Mouse (Mus musculus) kidney, adult 11 months (tissue): ENCODE data around the gene Coq8b.

Experiments
- DNase-seq: peaks from one replicate; pipeline ENCODE4 v3.0.0; 2022

Coq8b gene

DNA sequence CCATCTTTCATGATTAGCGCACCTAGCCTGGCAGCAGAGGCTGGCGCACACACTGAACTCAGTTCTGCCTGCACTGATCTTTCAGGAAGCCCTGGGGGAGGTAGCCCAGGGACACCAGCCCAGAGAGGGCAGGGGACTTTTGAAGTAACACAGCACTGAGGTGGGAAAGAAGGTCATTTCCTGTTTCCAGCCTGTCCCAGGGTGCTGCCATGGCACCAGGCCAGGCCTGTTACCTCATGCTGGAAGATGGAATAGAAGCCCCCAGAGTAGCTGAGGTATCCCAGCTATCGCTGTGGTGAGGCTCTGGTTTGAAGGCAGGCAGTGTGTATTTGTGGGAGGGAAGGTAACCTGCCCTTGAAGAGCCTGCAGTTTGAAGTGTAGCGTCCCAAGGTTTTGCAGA, 42.1 kb downstream of the Coq8b start:
- DNase-seq: no peak

DNA sequence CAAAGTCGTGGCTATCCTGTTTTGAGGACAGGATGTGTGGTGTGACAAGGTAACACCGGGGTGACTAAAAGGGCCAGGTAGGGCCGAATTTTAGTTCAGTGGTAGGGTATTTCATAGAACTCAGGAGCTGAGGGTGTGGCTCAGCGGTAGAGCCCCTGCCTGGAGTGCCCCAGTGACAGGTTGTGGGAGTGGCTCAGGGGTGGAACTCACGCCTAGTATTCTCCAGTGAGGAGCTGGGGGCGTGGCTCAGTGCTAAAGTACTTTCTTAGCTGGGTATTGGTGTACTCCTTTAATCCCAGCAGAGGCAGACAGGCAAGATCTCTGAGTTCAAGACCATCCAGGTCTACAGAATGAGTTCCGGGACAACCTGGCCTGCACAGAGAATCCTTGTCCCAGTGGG, 43.2 kb downstream of the Coq8b start:
- DNase-seq: no peak

DNA sequence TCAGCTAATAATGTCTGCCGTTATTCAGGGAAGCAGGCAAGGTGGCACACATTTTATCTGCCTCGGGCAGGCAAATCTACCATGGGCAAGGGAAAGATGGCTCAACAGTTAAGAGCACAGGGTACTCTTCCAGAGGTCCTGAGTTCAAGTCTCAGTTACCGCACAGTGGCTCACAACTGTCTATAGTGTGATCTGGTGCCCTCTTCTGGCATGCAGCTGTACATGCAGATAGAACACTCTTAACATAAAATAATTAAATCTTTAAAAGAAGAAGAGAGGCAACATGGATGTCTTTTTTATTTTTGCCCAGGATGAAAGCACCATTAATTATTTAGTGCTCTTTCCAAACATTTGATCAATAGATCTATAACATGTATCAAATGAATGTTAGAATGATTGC, 44.4 kb downstream of the Coq8b start:
- no peak for DNase-seq

DNA sequence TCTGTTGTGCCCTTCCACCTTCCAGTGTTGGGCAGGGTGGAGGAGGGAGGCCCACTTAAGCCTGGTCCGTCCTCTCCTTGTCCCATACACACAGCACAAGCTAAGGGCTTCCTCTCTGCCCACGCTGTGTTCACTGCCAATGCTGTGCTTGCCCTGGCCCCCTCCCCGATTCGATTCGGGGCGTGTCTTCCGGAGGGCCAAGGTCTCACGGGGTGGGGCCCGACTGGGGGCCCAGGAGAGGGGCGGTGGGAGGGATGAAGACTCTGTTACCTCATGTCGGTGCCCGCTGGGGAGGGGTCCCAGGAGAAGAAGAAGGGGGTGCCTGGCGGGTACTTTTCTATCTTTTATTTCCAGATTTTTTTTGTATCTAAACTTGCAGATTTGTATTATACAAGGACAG, 48.9 kb downstream of the Coq8b start:
- DNase-seq: no peak

DNA sequence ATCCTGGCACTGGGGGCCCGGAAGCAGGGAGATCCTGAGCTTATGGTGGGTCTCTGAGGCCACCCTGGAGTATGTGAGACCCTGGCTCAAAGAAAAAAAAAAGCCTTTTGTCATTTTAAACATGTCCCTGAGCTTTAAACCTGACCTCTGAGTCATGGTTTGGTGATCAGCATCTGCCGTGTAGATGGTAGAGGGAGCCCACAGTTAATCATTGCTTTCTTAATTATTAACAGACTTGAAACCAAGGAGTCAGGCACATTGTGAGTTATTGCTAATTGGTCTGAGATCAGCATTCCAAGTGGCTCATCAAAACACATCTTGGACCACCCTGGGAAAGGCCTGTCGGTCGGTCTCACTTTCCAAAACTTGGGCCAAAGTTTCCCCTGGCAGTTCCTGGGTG, 49.4 kb downstream of the Coq8b start:
- DNase-seq: peak; percentile 27

- DNase-seq: no peak
Observed at GRCm38 (mm10) chr7:27284865-27285697, 52.3 kb downstream of the Coq8b start.

DNA sequence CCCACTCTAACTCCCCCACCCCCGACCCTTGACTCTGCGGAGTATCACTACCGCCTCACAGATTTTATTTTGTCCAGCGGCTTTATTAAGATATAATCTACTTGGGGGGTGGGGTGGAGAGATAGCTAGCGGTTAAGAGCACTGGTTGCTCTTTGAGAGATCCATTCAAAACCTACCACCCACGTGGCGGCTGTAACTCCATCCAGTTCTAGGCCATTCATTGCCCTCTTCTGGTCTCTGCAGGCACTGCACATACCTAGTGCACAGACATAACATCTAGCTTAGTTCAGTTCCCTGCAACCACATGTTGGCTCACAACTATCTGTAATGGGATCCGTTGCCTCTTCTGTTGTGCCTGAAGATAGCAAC, 52.9 kb downstream of the Coq8b start:
- DNase-seq: peak; percentile 56

- no peak for DNase-seq
Observed at GRCm38 (mm10) chr7:27288732-27289131, 55.9 kb downstream of the Coq8b start.

- no peak for DNase-seq
Observed at GRCm38 (mm10) chr7:27290555-27290954, 57.7 kb downstream of the Coq8b start.

- DNase-seq: no peak
Observed at GRCm38 (mm10) chr7:27291795-27292466, 59.1 kb downstream of the Coq8b start.

- DNase-seq: no peak
Observed at GRCm38 (mm10) chr7:27295956-27296355, 63.1 kb downstream of the Coq8b start.

DNA sequence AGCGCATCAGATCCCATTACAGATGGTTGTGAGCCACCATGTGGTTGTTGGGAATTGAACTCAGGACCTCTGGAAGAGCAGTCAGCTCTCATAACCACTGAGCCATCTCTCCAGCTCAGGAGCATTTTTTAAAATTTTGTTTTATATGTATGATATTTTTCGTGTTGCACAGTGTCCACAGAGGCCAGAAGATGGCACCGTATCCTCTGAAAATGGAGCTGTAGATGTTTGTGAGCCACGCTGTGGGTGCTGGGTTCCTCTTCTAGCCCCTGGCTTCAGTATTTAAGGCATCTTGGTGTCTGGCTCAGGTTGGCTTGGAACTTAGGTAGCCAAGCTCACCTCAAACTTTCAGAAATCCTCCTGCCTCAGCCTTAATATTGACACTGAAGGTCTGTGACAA, 63.7 kb downstream of the Coq8b start:
- DNase-seq: no peak

DNA sequence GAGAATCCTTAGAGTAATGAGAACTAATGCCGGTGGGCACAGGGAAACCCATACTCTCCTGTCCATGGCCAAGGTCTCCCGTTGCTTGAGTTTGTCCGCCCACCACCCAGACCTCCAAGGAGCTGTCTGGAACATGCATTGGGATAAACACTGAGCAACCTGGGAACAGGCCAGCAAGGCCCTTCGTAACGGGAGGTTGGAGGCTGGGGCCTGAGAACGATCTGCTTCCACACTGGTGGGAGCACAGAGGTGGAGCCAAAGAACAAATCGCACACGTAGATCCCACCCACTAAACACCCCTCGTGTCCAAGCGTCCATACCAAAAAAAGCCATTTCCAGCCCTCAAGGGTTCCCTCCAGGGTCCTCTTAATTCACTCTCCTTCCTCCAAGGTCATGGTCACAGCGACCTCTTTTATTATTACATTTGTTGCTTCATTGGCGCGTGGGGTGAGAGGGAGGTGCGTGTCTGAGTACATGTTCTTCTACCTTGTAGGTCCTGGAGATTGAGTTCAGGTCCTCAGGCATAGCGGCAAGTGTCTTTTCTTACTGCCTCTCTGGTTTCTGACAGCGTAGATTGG, 65.3 kb downstream of the Coq8b start:
- DNase-seq: no peak

GRCm38 (mm10) chr7:27298816-27299215, 66.0 kb downstream of the Coq8b start:
- no peak for DNase-seq

- no peak for DNase-seq
Observed at GRCm38 (mm10) chr7:27300351-27300750, 67.5 kb downstream of the Coq8b start.

GRCm38 (mm10) chr7:27300801-27301200, 68.0 kb downstream of the Coq8b start:
- no peak for DNase-seq

DNA sequence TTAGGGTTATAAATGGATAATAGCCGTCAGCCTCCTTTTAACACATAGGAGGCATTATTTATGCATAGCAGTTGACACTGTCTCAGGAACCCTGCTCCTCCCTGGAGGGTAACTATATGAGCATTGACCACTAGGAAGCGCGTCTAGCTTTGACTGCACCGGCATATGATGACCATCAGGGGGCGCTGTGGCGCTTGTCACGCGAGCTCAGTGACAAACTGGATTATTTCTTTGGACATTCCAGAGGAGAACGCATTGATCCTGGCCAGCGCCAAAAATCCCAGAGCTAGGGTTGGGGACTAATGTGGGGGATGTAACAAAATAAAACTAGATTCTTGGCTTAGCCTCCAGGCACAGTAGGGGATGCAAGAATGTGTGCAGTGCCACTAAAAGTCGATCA, 69.3 kb downstream of the Coq8b start:
- DNase-seq: peak; percentile 54

DNA sequence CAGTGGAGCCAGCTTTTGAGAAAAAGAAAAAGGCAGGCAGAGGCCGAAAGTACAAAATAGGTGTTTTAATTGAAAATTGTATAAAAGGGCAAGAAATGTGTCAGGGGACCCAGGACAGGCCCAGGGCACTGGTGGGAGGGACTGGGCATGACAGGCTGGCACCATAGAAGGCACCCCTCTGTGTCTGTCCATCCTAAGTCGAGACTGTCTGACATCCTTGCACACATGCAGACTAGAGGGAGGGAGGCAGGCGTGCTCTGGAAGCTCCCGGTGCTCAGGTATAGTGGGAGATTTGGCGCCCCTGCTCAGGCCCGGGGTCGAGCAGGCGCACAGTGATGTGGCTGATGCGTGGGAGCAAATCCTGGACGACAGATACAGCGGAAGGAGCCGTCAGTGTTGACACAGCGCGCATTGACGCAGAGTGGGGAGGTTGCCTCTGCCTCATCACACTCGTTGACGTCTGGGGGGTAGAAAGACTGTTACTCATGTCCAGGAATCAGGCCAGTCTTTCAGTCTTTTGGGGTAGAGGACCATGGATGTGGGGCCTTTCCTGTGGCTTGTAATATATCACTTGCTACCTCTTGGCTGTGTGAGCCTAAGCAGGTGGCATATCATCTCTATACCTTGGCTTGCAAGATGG, 72.4 kb downstream of the Coq8b start:
- DNase-seq: no peak

DNA sequence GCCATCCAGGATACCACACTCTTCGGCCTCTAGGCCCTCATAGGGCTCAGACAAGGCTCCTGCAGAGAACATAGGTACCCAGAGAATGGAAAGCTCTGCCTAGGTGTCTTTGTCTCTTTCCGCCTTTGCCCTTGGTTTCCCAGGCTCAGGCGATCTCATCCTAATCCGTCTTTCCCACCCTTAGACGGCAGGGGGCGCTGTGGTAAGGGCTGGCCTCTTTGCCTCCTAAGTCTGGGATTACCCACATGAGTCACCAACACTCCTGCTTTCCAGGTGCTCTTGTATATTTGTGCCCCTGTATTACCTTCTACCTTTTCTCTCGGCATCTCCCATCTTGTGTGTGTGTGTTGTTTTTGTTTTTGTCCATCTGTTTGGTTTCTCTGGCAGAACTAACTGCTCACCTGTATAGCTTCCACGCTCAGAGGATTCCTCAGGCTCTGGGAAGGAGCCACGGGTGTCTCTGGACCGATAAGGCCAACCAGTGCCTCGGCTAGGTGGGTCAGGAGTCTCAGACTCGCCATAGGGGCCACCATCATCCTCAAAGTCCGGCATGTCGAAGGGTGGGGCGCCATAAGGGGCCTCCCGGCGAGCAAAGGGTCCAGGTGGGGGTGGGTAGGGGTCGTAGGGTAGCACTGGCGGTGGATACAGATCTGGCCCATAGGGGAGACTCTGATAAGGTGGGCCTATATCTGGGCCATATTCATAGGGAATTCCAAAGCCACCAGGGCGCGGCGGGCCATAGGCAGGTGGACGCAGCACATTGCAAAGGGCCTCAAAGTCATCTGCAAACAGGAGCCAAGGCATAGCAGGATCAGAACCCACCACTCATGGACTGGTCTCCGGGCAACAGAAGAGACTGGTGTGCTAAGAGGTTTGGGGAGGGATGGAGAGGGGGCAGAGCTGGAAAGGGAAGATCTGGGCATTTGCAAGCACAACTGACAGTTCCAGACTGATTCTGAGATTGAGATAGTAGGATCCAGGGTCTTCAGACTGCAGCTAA, 73.6 kb downstream of the Coq8b start:
- DNase-seq: no peak

DNA sequence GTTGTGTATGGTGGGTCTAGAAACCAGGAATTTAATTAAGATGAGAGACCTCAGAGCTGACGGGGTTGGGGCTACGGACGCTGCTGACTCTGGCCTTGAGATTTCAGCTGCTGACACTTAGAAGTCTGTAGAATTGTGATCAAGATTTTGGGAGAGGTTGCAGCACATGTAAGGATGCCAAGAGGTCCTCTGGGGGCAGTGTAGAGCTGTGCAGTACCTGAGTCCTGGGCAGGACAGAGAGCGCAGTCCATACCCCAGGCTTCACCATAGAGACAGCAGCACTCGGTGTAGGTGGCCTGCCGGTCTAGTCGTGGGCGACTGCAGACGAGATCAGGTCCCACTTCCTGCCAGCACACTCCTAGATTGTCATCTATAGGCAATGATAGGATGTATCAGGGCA, 74.7 kb downstream of the Coq8b start:
- no peak for DNase-seq
